Mouse (Mus musculus) left cerebral cortex, postnatal 14 days (tissue): ENCODE measurements around the gene Tnfrsf1b. TPM values are rescaled to one million over a fixed set of nuclear protein-coding genes. Genes with fewer than 3 reads are reported as not detected.
"Not testable (repeated sequence)": the region's sequence is repeated elsewhere in the genome, so short reads cannot be mapped to it uniquely, and the experiment has no call there.

Experiments
- DNase-seq, 2 experiments: peaks; one replicate each; pipeline ENCODE4 v3.0.0; 2021 to 2022; ENCODE audit warnings: low spot score in 2 of 2, mixed read lengths in 1 of 2
- intact Hi-C: fragments of 180-260 bp; cut with DNase I; formaldehyde crosslinking; loops from one replicate; pipeline ENCODE4 v1.15.1; 2025
- total RNA-seq, 2 experiments: library from RNA; stranded (reverse); gene quantifications; 2 replicates each; pipeline ENCODE4 v1.2.3; 2021

Tnfrsf1b gene
- total RNA-seq, 2 experiments from 2014 or later = 2.8 to 3.1 TPM

- peak; percentile 26 to 45 for DNase-seq
- intact Hi-C loops = no loop called here
Observed at GRCm38 (mm10) chr4:145199982-145200699, 46.5 kb downstream of the Tnfrsf1b start.

DNA sequence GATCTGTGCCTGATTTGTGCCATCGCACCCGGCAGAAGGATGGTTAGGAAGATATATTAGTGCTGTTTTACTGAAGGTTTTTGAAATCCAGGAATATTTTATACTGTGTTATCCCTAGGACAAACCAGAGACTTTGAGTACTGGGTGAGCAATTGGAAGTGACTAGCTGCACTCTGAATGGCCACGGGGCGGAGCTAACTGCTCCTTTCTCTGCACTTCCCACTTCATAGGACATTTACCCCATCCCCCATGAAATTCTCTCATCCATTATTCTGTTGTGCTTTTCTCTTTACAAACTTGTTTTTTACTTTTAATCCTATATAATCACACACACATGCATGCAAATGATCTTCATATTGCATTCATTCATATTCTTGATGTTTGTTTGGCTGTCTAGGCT lies 50.1 kb downstream of the Tnfrsf1b start:
- intact Hi-C loops = no loop called here
- no peak for DNase-seq

DNA sequence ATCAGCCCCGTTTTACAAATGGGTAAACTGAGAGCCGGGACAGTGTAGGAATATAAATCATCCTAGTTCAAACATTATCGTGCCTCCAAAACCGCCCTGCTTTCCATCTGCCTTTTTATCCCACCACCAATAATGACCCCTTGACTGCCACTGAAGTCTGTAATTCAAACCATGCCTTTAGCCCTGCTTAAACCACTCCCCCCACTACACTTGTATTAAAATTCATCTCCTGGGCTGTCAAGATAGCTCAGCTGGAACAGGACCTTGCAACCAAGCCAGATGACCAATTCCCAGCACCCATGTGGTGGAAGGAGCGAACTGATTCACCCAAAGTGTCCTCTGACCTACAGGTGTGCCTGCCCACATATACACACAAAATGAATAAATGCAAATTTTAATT lies 51.5 kb downstream of the Tnfrsf1b start:
- intact Hi-C loops = no loop called here
- DNase-seq = no peak

DNA sequence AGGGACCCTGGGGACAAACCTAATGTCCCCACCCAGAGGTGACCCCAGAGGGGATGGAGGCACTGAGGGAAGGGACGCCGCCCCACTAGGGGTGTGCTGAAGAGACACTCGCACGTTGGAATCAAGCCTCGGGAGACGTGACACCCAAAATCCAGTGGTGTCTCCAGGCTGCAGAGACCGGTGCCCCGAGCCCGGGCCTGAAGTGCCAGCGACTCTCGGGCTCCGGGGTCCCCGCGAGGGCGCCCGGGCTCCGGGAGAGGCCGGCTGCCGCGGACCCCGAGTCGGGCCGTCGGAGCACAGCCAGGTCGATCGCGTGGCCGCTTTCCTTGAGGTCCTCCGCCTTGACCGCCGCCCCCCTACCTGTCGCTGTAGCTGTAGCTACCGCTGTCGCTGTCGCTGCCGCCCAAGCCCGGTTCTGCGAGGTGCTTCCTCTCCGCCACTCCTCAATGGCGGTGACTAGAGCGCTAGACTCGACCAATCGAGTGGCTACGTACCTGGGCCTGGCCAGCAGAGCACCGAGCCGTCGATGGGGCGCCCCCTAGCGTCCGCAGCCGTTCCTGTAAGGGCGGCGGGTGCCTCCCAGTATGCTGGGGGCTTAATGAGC lies 52.0 kb downstream of the Tnfrsf1b start, which contains the start of gene Vps13d:
Vps13d (minus strand) TSS at position 447 of the 604 bp plus-strand sequence.
- DNase-seq = peak; percentile 92 to 95
- intact Hi-C loops = no loop called here

DNA sequence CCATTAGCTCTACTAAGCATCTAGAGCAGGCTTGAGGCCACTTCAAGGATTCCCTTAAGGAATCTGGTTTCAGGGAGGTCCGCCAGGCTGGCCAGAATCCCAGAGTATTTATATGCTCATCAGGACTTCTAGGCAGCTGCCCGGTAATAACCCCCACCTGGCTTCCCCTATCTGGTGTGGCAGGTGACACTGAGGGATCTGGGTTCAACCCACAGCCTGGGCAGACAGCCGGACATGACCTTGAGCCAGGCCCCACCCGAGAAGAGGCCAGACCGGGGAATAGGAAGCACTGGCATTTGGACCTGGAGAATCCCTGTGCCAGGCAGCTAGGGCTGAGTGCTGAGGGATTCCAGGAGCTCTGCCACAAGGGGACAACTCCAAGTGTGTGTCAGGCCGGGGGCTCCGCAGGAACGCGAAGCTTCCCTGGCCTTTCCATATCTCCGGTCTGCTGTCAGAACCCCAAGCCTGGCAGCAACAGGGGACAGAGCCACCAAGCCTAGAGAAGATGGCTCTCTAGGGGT lies 52.6 kb downstream of the Tnfrsf1b start:
- intact Hi-C loops = no loop called here
- DNase-seq = no peak

GRCm38 (mm10) chr4:145193406-145193805 lies 53.3 kb downstream of the Tnfrsf1b start:
- DNase-seq = no peak
- intact Hi-C loops = no loop called here

DNA sequence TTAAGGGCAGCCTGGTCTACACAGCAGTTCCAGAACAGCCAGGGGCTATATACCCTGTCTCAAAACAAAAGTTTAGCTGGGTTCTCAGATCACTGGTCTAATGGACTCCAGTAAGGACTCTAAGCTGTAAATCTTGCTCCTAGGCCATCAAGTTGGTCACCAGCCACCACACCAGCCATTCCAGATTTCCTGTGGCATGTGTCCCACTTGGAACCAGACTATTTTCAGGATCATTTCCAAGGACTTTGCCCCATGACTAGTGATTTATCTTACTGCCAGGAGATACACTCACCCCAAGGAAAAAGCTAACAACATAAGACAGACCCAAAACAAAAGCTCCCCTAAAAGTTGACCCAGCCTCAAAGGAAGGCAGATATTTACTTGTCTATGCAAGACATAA lies 54.0 kb downstream of the Tnfrsf1b start:
- intact Hi-C loops = no loop called here
- DNase-seq = no peak

DNA sequence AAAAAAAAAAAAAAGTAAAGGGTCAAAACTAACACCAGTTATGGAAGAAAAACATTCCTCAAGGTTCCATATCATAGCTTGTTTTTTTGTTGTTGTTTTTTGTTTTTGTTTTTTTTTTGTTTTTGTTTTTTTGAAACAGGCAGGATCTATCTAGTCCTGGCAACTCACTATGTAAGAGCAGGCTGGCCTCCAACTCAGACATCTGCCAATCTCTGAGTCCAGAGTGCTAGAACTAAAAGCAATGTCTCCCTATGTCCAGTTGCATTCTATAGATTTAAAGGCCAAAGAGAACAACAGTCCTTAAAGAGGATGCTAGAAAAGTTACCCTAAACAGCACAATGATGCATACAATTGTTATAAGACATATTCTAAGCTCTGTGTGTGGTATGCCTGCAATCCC lies 58.1 kb downstream of the Tnfrsf1b start:
- intact Hi-C loops = no loop called here
- DNase-seq = no peak

DNA sequence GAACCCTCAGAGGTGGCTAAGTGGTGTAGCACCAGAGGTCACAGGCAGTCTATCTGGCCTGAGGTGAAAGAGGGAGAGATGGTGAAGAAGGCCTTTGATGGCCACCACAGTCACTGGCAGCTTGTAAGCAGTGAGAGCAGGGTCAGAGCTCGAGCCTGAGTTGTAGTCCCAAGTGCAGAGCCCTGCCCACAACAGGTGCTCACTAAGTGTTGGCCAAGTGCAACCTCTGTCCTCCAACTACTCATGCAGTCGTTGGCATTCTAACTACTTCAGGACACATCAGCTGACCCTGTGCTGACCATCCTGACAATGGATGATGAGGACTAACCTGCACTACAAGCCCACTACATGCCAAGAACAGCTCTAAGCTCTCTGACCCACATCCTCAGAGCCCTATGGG lies 59.1 kb downstream of the Tnfrsf1b start:
- DNase-seq = no peak
- intact Hi-C loops = no loop called here

GRCm38 (mm10) chr4:145178918-145179549 lies 67.6 kb downstream of the Tnfrsf1b start:
- intact Hi-C loops = no loop called here
- DNase-seq = no peak

GRCm38 (mm10) chr4:145165542-145165941 lies 81.1 kb downstream of the Tnfrsf1b start:
- intact Hi-C loops, DNase-seq: not testable (repeated sequence)

DNA sequence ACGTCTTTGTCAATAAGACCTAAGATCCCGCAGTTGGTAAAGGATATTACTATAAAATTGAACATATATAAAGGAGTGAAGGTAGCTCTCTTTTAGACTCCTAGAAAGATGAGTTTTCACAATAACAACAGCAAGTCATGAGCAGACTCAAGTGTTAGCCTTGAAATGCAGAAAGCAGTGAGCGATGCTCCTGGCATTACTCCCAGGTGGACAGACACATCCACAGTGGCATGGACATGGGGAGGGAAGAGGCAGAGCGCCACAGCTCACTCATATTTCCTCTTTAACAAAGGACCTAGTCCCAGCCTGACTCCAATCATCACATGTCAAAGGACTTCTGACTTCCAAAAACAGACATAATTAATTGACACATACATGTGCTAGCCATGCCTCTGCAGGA lies 82.6 kb downstream of the Tnfrsf1b start:
- DNase-seq = no peak
- intact Hi-C loops = no loop called here

Other genes starting within 250 kb of the Tnfrsf1b start
- gene Vps13d, start 51.9 kb downstream of the Tnfrsf1b start, total RNA-seq = 10 to 100 TPM; 55.5 to 56.5 TPM
- gene Tnfrsf8, start 68.3 kb upstream of the Tnfrsf1b start, total RNA-seq = 1 to 10 TPM in 1 of 2 experiments, under 1 TPM in 1; 0.68 to 1.2 TPM